Mouse (Mus musculus) mouse embryonic stem cell (cell line): ENCODE data around the gene Map3k1.

Experiments
- in situ Hi-C, 2 experiments: fragments of 300-500 bp; cut with MboI; formaldehyde crosslinking; loops; 1 replicate in 1 of 2; 3 replicates in 1 of 2; pipeline ENCODE4 v1.14.3; 2019 to 2020; ENCODE audit warnings: low sequenced_read_pairs in 2 of 2, low pct_unique_long_range_greater_than_20kb in 1 of 2, mixed read lengths in 1 of 2; ENCODE audit not compliant: unreplicated experiment in 1 of 2

The Map3k1 gene

DNA sequence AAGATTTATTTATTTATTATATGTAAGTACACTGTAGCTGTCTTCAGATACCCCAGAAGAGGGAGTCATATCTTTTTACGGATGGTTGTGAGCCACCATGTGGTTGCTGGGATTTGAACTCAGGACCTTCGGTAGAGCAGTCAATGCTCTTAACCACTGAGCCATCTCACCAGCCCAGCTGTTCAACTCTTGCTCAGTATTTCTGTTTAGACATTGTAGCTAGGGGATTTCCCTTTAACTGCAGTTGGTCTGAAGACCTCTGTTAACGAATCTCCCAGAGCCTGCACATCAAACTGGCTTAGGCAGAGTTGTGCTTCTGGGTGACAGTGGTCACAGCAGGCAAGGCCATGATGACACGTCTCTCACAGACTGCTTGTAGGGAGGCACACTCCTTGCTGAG is 104.8 kb downstream of the Map3k1 start:
- in situ Hi-C loops: loop anchor here in 1 of 2 experiments (25.0 kb wide), 1 partner anchor 217 kb away; the partner anchor contains the start of gene Gpbp1

DNA sequence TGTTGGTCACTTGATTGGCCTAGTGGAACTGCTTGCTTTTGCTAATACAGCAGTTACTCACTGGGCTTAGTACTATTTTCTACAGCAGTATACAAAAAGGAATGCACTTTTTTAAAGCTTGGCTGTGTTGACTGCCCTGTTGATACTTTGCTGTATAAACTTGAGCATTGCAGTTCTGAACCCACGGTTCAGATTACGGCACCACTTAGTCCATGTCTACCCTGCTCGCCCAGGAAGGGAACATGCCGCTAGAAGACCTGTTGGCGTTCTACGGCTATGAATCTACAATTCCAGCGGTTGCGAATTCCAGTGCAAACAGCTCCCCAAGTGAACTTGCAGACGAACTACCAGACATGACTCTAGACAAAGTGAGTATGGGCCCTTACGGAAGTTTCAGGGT is 105.4 kb downstream of the Map3k1 start:
- in situ Hi-C loops: loop anchor here in 1 of 2 experiments (25.0 kb wide), 1 partner anchor 216 kb away; the partner anchor contains the start of gene Gpbp1
